Mouse (Mus musculus) kidney, postnatal 10 days (tissue): Measurements from ENCODE around the gene Dtnb.

ENCODE experiments used
- DNase-seq: peaks from one replicate; pipeline ENCODE4 v3.0.0; 2021; ENCODE audit warnings: mixed read lengths

The Dtnb gene

DNA sequence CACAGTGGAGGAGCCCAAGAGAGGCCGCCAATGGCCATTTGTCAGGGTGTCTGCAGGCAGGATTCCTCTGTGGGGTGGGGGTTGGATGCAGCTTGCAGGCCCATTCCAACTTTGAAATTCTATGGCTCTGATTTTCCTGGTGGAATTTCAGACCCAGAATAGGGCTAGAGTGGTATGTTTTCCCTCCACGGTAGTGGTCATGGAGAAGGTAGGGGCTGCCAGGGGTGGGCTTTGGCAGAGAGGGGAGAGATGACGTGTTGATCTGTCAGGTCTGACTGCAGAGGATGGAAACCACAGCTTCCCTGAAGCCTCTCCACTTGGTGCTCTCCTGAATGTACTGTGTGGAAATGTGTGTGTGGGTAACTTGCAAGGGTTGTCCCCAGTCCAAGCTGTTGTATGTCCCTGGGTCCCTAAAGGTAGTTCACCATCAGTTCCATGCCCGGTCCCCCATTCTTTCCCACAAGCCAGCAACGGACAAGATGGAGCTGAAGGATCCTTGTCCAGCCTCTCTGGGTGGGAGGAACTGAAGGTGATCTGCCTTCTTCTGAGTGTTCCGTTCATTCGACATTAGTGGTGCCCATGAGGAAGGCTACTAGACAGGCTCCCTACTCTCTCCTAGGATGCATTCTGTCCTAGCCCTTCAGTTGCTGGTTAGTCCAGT, 237.5 kb downstream of the Dtnb start:
- no peak for DNase-seq

GRCm38 (mm10) chr12:3810455-3810854, 238.3 kb downstream of the Dtnb start:
- no peak for DNase-seq

DNA sequence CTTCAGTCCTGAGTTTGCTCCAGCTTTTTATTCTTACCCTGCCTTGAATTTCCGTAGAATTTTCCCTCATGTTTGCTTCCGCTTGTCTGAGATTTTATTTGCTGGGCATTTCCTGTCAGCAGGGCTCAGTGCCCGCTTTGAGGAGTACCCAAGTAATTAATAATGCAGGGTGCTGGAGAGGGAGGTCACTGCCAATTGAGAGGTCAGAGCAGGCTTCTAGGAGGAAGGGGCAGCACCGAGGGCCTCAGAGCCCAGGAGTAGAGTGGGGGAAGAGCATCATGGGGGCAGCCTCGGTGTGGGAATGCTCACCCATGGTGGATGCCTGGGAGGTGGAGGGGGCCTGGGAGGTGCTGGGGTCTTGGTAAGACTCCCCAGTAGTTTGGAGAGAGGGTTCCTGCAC, 239.4 kb downstream of the Dtnb start:
- DNase-seq: no peak

- no peak for DNase-seq
These were observed 240.1 kb downstream of the Dtnb start for GRCm38 (mm10) chr12:3812251-3812650.

DNA sequence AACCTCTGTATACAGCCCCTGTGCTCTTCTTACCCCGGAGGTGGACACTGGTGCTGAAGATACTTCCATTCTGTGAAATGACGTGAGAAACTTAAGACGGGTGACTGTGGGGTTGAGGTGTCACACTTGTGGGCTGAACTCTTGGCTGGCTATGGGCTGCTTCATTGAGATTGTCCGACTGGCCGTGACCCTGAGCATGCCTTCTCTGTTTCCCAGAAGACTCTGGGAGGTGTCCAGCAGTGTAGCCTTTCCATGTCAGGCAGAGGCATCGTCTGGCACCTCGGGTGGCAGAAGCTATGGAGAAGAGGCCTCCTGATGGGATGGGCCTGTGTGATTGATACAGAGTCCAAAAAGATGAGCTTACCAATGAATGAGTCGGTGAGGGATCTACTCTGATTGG, 241.0 kb downstream of the Dtnb start:
- DNase-seq: no peak

GRCm38 (mm10) chr12:3815386-3815785, 243.2 kb downstream of the Dtnb start:
- DNase-seq: no peak

GRCm38 (mm10) chr12:3817033-3817432, 244.9 kb downstream of the Dtnb start:
- peak; percentile 48 for DNase-seq

DNA sequence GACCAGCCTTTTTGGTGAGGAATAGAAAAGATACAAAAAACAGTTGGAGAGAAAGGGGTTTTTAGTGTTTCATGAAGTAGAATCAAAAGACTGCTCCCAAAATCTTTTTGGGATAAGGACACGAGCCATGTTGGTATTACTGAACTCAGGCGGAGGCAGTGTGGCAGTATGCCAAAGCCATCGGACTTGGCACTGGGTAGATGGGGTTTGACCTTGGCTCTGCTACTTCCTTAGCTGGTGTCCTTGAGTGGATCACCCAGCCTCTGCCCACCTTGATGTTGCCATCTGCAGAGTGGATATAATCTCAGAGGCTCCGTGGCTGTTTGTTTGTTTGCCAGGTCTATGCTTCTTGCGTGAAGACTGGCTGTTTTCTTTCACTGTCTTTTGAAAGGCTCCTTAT, 245.4 kb downstream of the Dtnb start:
- DNase-seq: peak; percentile 63

GRCm38 (mm10) chr12:3819899-3820298, 247.7 kb downstream of the Dtnb start:
- DNase-seq: no peak

DNA sequence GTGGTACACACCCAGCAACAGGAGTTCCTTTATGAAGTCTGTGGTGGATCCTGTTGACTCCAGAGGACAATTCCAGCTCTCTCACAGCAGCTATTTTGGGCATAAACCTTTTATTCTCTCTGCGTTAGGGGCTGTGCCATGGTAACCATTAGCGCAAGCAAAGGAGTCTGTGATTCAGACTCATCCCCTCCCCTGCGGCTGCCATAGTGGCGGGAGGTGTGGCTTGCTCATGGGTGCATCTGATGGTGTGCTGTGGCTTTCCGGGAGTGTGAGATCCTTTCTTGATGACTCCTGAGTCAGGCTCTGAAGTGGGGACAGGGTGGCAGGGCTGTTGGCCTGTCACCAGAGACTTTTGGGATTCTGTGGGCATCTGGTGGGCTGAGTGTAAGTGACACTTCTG, 251.2 kb downstream of the Dtnb start:
- no peak for DNase-seq

- DNase-seq: no peak
These were observed 252.9 kb downstream of the Dtnb start for GRCm38 (mm10) chr12:3824906-3825713.

DNA sequence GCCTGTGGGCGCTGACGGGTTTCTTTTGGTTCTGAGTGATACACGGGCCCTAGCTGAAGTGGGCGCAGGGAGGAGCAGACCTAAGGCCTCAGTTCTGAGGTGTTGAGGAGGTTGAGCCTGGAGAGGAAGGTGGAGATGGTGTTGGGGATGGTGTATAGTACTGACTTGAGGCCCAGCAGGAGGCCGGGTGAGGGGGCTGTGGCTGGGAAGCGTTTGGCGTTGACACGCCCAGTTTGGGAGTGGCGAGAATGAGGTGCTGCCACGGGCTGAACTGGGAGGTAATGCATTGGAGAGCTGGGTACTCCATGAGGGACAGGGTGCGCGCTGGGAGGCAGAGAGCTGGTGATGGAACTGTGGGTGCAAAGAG, 253.5 kb downstream of the Dtnb start:
- DNase-seq: no peak

DNA sequence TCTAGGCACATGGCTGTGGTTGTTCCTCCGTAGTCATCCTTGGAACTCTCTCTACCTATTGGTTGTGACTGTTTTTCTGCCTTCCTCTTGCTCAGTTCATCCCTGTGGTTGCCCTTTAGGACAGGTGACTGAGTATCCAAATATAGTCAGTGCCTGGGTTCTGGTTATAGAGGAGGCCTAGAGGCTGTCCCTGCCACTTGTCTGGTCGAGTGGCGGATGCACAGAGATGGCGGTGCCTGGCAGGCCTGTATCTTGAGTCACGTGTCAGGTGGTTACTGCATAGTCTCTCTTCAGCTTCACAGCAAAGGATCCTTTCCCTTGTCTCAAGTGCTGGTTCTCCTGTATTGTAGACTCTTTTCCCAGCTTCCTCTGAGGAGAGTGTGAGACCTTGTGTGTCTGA, 255.6 kb downstream of the Dtnb start:
- DNase-seq: no peak
